Mouse (Mus musculus) central nervous system, embryonic 14 days (tissue): ENCODE measurements around the gene Micu1. TPM values are rescaled to one million over a fixed set of nuclear protein-coding genes. Genes with fewer than 3 reads are reported as not detected.

ENCODE experiments used
- polyA plus RNA-seq: library from polyadenylated mRNA; depleted of rRNA; stranded (reverse); fragments of >200 nt; gene quantifications from 2 replicates; pipeline ENCODE4 v1.2.3, GENCODE M21; 2012; rRNA removed

Gene Micu1
- polyA plus RNA-seq: 73.6 and 79.3 TPM in 2 replicates

DNA sequence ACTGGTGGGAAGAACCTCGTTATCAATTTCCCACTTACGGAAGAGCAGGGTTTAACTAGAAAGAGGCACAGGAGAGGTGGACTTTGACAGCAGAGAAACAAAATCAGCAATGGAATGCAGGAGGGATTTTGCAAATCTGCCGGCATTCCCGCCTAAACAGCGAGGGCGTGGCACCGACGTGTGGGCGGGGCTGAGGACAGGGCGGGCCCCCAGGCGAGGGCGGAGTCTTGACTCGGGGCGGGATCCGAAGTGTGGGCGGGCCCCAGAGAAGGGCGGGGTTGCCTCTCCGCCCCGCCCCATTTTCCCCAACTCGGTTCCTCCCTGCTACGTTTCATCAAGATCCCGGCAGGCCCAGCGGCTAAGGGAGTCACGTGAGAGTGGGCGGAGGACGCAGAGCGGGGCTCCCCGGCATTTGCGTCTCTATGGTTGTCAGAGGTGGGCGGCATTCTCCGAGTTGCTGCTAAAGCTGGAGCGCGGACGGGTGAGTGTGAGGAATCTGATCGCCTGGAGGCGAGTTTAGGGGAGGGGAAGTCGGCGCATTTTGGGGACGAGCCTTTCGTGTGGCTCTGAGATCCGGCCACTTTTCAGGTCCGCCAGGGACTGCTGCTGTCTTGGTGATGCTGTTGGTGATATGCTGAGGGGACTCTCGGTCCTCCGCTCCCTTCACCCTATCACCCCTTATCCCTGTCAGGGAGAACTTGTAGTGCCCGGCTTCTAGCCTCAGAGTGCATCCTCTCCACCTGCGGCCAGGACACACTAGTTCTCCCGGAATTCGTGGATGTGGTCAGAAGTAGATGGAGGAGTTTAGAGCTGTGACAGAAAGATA is at the start of gene Micu1:
Gene Micu1, plus strand, starts transcription at position 271 of the 826 bp plus-strand sequence.

DNA sequence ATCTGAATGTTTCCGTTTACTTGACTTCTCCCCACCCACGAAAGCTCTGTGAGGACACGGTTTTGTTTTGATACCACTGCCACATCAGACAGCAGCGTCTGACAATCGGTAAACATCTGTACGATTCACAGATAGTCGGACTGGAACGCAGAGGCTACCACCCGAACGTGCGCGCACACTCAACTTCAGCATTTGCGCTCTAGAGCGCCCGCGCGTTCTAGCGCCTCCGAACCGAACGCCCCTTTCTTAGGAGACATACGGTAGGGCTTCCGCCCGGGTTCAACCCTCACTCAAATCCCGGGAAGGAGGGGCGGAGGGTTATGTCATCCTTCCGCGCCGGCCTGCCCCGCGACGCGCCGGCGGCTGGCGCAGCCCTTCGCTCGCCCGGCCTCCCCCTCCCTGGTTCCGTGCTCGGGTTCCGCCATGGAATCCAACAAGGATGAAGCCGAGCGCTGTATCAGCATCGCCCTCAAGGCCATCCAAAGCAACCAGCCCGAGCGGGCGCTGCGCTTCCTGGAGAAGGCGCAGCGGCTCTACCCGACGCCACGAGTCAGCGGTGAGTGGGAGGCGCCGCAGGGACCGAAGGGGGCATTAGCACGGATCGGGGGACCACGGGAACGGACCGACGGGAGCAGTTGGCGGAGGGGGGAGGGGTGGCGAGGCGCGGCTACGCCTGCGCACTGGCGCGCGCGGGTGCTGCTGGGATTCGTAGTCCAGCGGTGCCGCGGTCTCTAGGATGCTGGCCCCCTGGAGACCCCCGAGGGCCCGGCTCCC is 177.2 kb downstream of the Micu1 start, which contains the start of gene Dnajb12:
Gene Dnajb12, plus strand, starts transcription at position 302 of the 774 bp plus-strand sequence.

Other genes with a start within 250 kb of the Micu1 start
- not detected in 2 replicates for gene Gm10322, start 86.4 kb upstream of the Micu1 start, polyA plus RNA-seq
- gene Mcu, start 85.8 kb upstream of the Micu1 start, polyA plus RNA-seq: 12.0 and 16.1 TPM in 2 replicates
- gene Dnajb12, start 177.1 kb downstream of the Micu1 start, polyA plus RNA-seq: 30.6 and 31.1 TPM in 2 replicates
- gene Ddit4, start 249.4 kb downstream of the Micu1 start, polyA plus RNA-seq: 101 and 133 TPM in 2 replicates